Mouse (Mus musculus): ENCODE data around the gene Rnaset2b.
"Not testable (repeated sequence)": the region's sequence is repeated elsewhere in the genome, so short reads cannot be mapped to it uniquely, and the experiment has no call there.

Gene Rnaset2b

GRCm38 (mm10) chr17:6986118-6986517 lies 15.7 kb downstream of the Rnaset2b start:
- not testable (repeated sequence) for DNase-seq

GRCm38 (mm10) chr17:6995504-6995903 lies 25.1 kb downstream of the Rnaset2b start:
- DNase-seq = not testable (repeated sequence)

GRCm38 (mm10) chr17:6996826-6997225 lies 26.4 kb downstream of the Rnaset2b start:
- DNase-seq = not testable (repeated sequence)

GRCm38 (mm10) chr17:6997778-6998490 lies 27.5 kb downstream of the Rnaset2b start:
- not testable (repeated sequence) for DNase-seq

GRCm38 (mm10) chr17:7001790-7002585 lies 31.6 kb downstream of the Rnaset2b start:
- not testable (repeated sequence) for DNase-seq

GRCm38 (mm10) chr17:7003392-7003791 lies 33.0 kb downstream of the Rnaset2b start:
- not testable (repeated sequence) for DNase-seq

GRCm38 (mm10) chr17:7005646-7006045 lies 35.2 kb downstream of the Rnaset2b start:
- DNase-seq = not testable (repeated sequence)

GRCm38 (mm10) chr17:7008885-7009284 lies 38.5 kb downstream of the Rnaset2b start:
- not testable (repeated sequence) for DNase-seq

GRCm38 (mm10) chr17:7009440-7009839 lies 39.0 kb downstream of the Rnaset2b start:
- not testable (repeated sequence) for DNase-seq

GRCm38 (mm10) chr17:7009901-7010300 lies 39.5 kb downstream of the Rnaset2b start:
- not testable (repeated sequence) for DNase-seq

GRCm38 (mm10) chr17:7014190-7014589 lies 43.8 kb downstream of the Rnaset2b start:
- DNase-seq = not testable (repeated sequence)

GRCm38 (mm10) chr17:7025257-7025656 lies 54.8 kb downstream of the Rnaset2b start, which contains the start of gene Gm1604a:
Gene Gm1604a (plus strand): TSS chr17:7025568.
- DNase-seq = not testable (repeated sequence)

- not testable (repeated sequence) for DNase-seq
Measured at GRCm38 (mm10) chr17:7025764-7026346, 55.4 kb downstream of the Rnaset2b start.

GRCm38 (mm10) chr17:7030204-7030603 lies 59.8 kb downstream of the Rnaset2b start:
- DNase-seq = not testable (repeated sequence)

GRCm38 (mm10) chr17:7030622-7031174 lies 60.3 kb downstream of the Rnaset2b start:
- DNase-seq = not testable (repeated sequence)

- DNase-seq = not testable (repeated sequence)
Measured at GRCm38 (mm10) chr17:7033192-7034166, 63.0 kb downstream of the Rnaset2b start.
